Mouse (Mus musculus): ENCODE measurements around the gene Ebf1. TPM values are rescaled to one million over a fixed set of nuclear protein-coding genes. Genes with fewer than 3 reads are reported as not detected.

The Ebf1 gene
- polyA plus RNA-seq, 1 experiment from 2014 or later = 113 TPM

- Histone ChIP-seq H3K4me2 (ENCODE audit: low read depth) (no peak overlapping the region), H3K9me3 (ENCODE audit: control insufficient read depth, low read length) (no peaks in the 10 kb centered on the region), H3K4me1 (ENCODE audit: control insufficient read depth, insufficient read depth, low read length) (no peaks in the 10 kb centered on the region), H3K4me3 (ENCODE audit: low read depth, low read length) (no peak overlapping the region), H3K9ac (ENCODE audit: low read length) (no peak overlapping the region), H3K36me3 (ENCODE audit: control insufficient read depth, insufficient read depth, low read length) (no peaks in the 10 kb centered on the region), H3K27ac (ENCODE audit: low read depth, low read length) (no peak overlapping the region), H3K27me3 (ENCODE audit: control insufficient read depth, insufficient read depth, low read length) (no peaks in the 10 kb centered on the region)
- ATAC-seq (ENCODE audit: insufficient read depth, low FRiP score, low TSS enrichment) = no peak
- 38% methylated on average over 1 of the region's 1 CpGs for WGBS
- DNase-seq (ENCODE audit: low spot score) = no peak
Measured at GRCm38 (mm10) chr11:44911765-44912164, 294.6 kb downstream of the Ebf1 start.

DNA sequence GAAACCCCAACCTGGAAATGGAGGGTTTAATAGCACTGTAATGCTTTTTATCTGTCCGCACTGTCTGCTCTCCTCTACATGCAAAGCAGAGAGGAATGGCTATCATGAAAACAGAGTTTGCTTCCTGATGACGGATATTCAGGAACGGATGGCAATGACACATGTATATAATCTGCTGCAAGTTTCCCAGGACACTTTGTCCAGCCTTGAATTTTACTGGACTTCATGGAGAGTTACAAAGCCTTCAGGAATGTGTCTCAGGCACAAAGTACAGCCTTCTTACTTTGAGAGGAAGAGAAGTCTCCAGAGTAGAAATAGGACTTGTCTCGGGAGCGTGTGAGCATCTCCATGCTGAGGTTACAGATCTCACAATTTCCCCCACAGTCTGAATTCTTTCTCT lies 296.7 kb downstream of the Ebf1 start:
- Histone ChIP-seq H3K9ac (ENCODE audit: low read length) (no peak overlapping the region), H3K4me3 (ENCODE audit: low read depth, low read length) (no peak overlapping the region), H3K9me3 (ENCODE audit: control insufficient read depth, low read length) (no peaks in the 10 kb centered on the region), H3K4me2 (ENCODE audit: low read depth) (no peak overlapping the region), H3K4me1 (ENCODE audit: control insufficient read depth, insufficient read depth, low read length) (no peaks in the 10 kb centered on the region), H3K27me3 (ENCODE audit: control insufficient read depth, insufficient read depth, low read length) (no peaks in the 10 kb centered on the region), H3K36me3 (ENCODE audit: control insufficient read depth, insufficient read depth, low read length) (no peaks in the 10 kb centered on the region), H3K27ac (ENCODE audit: low read depth, low read length) (no peak overlapping the region)
- DNase-seq (ENCODE audit: low spot score) (no peak), ATAC-seq (ENCODE audit: insufficient read depth, low FRiP score, low TSS enrichment) (no peak)
- WGBS = 85% methylated on average over 5 of the region's 5 CpGs

DNA sequence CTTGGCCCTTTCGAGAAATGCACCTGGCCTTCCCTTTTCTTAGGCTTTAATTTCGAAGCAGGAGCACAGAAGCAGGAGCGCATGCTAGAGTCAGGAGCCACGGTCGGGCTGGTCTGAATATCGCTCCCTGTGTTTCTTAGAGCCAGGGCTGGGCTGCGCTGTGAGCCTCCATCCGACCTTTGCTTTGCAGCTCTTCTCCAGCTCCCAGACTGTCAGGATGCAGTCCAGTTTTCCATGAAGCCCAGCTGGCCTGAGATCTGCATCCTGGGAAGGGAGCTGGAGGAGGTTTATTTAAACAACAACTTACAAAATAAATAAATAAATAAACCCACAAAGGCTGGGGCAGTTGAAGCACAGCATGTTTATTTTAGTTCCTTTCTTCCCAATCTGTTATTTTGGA lies 299.9 kb downstream of the Ebf1 start:
- H3K4me1 ChIP-seq (ENCODE audit: control insufficient read depth, insufficient read depth, low read length) = no peaks in the 10 kb centered on the region
- H3K4me2 ChIP-seq (ENCODE audit: low read depth) = no peak overlapping the region
- DNase-seq (ENCODE audit: low spot score) = no peak
- no peaks in the 10 kb centered on the region for H3K9me3 ChIP-seq (ENCODE audit: control insufficient read depth, low read length)
- no peak for ATAC-seq (ENCODE audit: insufficient read depth, low FRiP score, low TSS enrichment)
- H3K27me3 ChIP-seq (ENCODE audit: control insufficient read depth, insufficient read depth, low read length) = no peaks in the 10 kb centered on the region
- no peaks in the 10 kb centered on the region for H3K36me3 ChIP-seq (ENCODE audit: control insufficient read depth, insufficient read depth, low read length)
- no peak overlapping the region for H3K27ac ChIP-seq (ENCODE audit: low read depth, low read length)
- 58% methylated on average over 8 of the region's 8 CpGs for WGBS
- H3K4me3 ChIP-seq (ENCODE audit: low read depth, low read length) = no peak overlapping the region
- H3K9ac ChIP-seq (ENCODE audit: low read length) = no peak overlapping the region; the same call in 1 of the 2 replicates

GRCm38 (mm10) chr11:44923138-44923537 lies 306.0 kb downstream of the Ebf1 start:
- no peaks in the 10 kb centered on the region for H3K4me1 ChIP-seq (ENCODE audit: control insufficient read depth, insufficient read depth, low read length)
- WGBS = 87% methylated on average over 3 of the region's 3 CpGs
- DNase-seq (ENCODE audit: low spot score) (no peak), ATAC-seq (ENCODE audit: insufficient read depth, low FRiP score, low TSS enrichment) (no peak)
- H3K36me3 ChIP-seq (ENCODE audit: control insufficient read depth, insufficient read depth, low read length) = no peaks in the 10 kb centered on the region
- H3K27me3 ChIP-seq (ENCODE audit: control insufficient read depth, insufficient read depth, low read length) = no peaks in the 10 kb centered on the region
- H3K4me2 ChIP-seq (ENCODE audit: low read depth) = no peak overlapping the region
- no peak overlapping the region for H3K9ac ChIP-seq (ENCODE audit: low read length)
- H3K4me3 ChIP-seq (ENCODE audit: low read depth, low read length) = no peak overlapping the region
- no peak overlapping the region for H3K27ac ChIP-seq (ENCODE audit: low read depth, low read length)
- no peaks in the 10 kb centered on the region for H3K9me3 ChIP-seq (ENCODE audit: control insufficient read depth, low read length)

GRCm38 (mm10) chr11:44923868-44924508 lies 306.9 kb downstream of the Ebf1 start:
- H3K36me3 ChIP-seq (ENCODE audit: control insufficient read depth, insufficient read depth, low read length) = no peaks in the 10 kb centered on the region
- no peak overlapping the region for H3K27ac ChIP-seq (ENCODE audit: low read depth, low read length)
- no peak overlapping the region for H3K9ac ChIP-seq (ENCODE audit: low read length)
- no peaks in the 10 kb centered on the region for H3K27me3 ChIP-seq (ENCODE audit: control insufficient read depth, insufficient read depth, low read length)
- no peak overlapping the region for H3K4me3 ChIP-seq (ENCODE audit: low read depth, low read length)
- no peak overlapping the region for H3K4me2 ChIP-seq (ENCODE audit: low read depth)
- ATAC-seq (ENCODE audit: insufficient read depth, low FRiP score, low TSS enrichment) = no peak
- no peaks in the 10 kb centered on the region for H3K4me1 ChIP-seq (ENCODE audit: control insufficient read depth, insufficient read depth, low read length)
- 80% methylated on average over 10 of the region's 10 CpGs for WGBS
- no peak for DNase-seq (ENCODE audit: low spot score)
- H3K9me3 ChIP-seq (ENCODE audit: control insufficient read depth, low read length) = no peaks in the 10 kb centered on the region

DNA sequence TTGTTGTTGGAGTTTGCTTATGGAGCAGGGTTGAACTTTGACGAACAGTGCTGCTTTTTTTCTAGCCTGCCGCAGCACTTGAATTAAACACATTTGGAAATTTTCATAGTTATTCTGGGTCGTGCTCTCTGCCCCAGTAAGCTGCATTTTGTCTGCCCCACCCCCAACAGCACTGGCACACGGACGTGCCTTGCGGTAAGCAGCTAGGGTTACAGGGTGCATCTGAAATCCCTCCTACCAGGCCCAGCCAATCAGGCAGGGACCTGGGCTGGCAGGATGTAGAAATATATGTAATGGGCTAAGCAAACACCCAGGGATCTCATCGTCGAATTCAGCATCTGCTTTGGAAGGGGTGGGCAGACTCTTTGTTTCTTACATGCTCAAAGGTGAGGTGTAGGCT lies 307.8 kb downstream of the Ebf1 start:
- DNase-seq (ENCODE audit: low spot score) = no peak
- H3K9me3 ChIP-seq (ENCODE audit: control insufficient read depth, low read length) = no peaks in the 10 kb centered on the region
- H3K9ac ChIP-seq (ENCODE audit: low read length) = no peak overlapping the region

GRCm38 (mm10) chr11:44925806-44926525 lies 308.8 kb downstream of the Ebf1 start:
- 89% methylated on average over 12 of the region's 12 CpGs for WGBS
- no peak overlapping the region for H3K9ac ChIP-seq (ENCODE audit: low read length)
- no peak for DNase-seq (ENCODE audit: low spot score)
- H3K9me3 ChIP-seq (ENCODE audit: control insufficient read depth, low read length) = no peaks in the 10 kb centered on the region
- no peak overlapping the region for H3K4me3 ChIP-seq (ENCODE audit: low read depth, low read length)
- no peak overlapping the region for H3K27ac ChIP-seq (ENCODE audit: low read depth, low read length)
- H3K4me2 ChIP-seq (ENCODE audit: low read depth) = no peak overlapping the region
- H3K36me3 ChIP-seq (ENCODE audit: control insufficient read depth, insufficient read depth, low read length) = no peaks in the 10 kb centered on the region
- no peak for ATAC-seq (ENCODE audit: insufficient read depth, low FRiP score, low TSS enrichment)
- H3K27me3 ChIP-seq (ENCODE audit: control insufficient read depth, insufficient read depth, low read length) = no peaks in the 10 kb centered on the region
- H3K4me1 ChIP-seq (ENCODE audit: control insufficient read depth, insufficient read depth, low read length) = no peaks in the 10 kb centered on the region

More for the DNA sequence above, 307.8 kb downstream of the Ebf1 start:
- no peak overlapping the region for H3K4me3 ChIP-seq (ENCODE audit: low read depth, low read length)
- no peaks in the 10 kb centered on the region for H3K36me3 ChIP-seq (ENCODE audit: control insufficient read depth, insufficient read depth, low read length)
- no peak for ATAC-seq (ENCODE audit: insufficient read depth, low FRiP score, low TSS enrichment)
- H3K4me1 ChIP-seq (ENCODE audit: control insufficient read depth, insufficient read depth, low read length) = no peaks in the 10 kb centered on the region
- no peaks in the 10 kb centered on the region for H3K27me3 ChIP-seq (ENCODE audit: control insufficient read depth, insufficient read depth, low read length)
- WGBS = 46% methylated on average over 8 of the region's 8 CpGs
- no peak overlapping the region for H3K27ac ChIP-seq (ENCODE audit: low read depth, low read length)
- no peak overlapping the region for H3K4me2 ChIP-seq (ENCODE audit: low read depth)

- 89% methylated on average over 6 of the region's 6 CpGs for WGBS
- no peak overlapping the region for H3K27ac ChIP-seq (ENCODE audit: low read depth, low read length)
- no peak overlapping the region for H3K4me2 ChIP-seq (ENCODE audit: low read depth)
- no peaks in the 10 kb centered on the region for H3K9me3 ChIP-seq (ENCODE audit: control insufficient read depth, low read length)
- DNase-seq (ENCODE audit: low spot score) (no peak), ATAC-seq (ENCODE audit: insufficient read depth, low FRiP score, low TSS enrichment) (no peak)
- H3K9ac ChIP-seq (ENCODE audit: low read length) = no peak overlapping the region
- H3K27me3 ChIP-seq (ENCODE audit: control insufficient read depth, insufficient read depth, low read length) = no peaks in the 10 kb centered on the region
- H3K4me1 ChIP-seq (ENCODE audit: control insufficient read depth, insufficient read depth, low read length) = no peaks in the 10 kb centered on the region
- H3K36me3 ChIP-seq (ENCODE audit: control insufficient read depth, insufficient read depth, low read length) = no peaks in the 10 kb centered on the region
- no peak overlapping the region for H3K4me3 ChIP-seq (ENCODE audit: low read depth, low read length)
Measured at GRCm38 (mm10) chr11:44928403-44928802, 311.3 kb downstream of the Ebf1 start.

DNA sequence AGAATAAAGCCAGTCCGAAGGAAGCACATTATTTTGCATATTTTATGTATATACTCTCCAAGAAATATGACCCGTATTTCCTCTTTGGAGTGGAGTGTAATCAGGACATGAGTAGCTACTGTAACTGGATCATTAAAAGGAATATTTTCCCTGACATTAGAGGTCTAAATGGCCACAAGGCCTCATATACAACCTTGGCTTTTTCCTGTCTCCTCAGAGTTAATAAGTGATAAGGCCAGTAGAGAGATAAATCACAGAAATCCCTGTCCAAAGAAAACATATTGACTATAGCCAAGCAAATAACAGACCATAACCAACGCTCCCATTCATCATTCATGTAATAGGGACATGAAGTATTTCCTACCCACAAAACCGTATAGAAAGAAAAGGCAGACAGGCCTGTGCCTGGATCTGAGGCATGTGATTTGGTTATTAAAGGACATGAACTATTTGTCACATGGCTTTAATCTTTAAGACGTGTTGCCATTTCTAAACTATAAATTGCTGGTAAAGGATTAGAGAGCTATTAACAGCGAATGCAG lies 315.9 kb downstream of the Ebf1 start:
- no peak overlapping the region for H3K4me2 ChIP-seq (ENCODE audit: low read depth)
- DNase-seq (ENCODE audit: low spot score) (no peak), ATAC-seq (ENCODE audit: insufficient read depth, low FRiP score, low TSS enrichment) (no peak)
- no peak overlapping the region for H3K9ac ChIP-seq (ENCODE audit: low read length)
- no peaks in the 10 kb centered on the region for H3K9me3 ChIP-seq (ENCODE audit: control insufficient read depth, low read length)
- H3K27ac ChIP-seq (ENCODE audit: low read depth, low read length) = no peak overlapping the region
- H3K36me3 ChIP-seq (ENCODE audit: control insufficient read depth, insufficient read depth, low read length) = no peaks in the 10 kb centered on the region
- no peaks in the 10 kb centered on the region for H3K4me1 ChIP-seq (ENCODE audit: control insufficient read depth, insufficient read depth, low read length)
- WGBS = 77% methylated on average over 6 of the region's 6 CpGs
- no peak overlapping the region for H3K4me3 ChIP-seq (ENCODE audit: low read depth, low read length)
- H3K27me3 ChIP-seq (ENCODE audit: control insufficient read depth, insufficient read depth, low read length) = no peaks in the 10 kb centered on the region
